Mouse (Mus musculus): ENCODE data around the gene Wdr91.

Wdr91 gene

GRCm38 (mm10) chr6:34879101-34879740, 31.5 kb downstream of the Wdr91 start:
- no peak for DNase-seq (ENCODE audit: low spot score in 2 of 2)

- peak; percentile 95 to 96 for DNase-seq (ENCODE audit: low spot score in 2 of 2)
Measured at GRCm38 (mm10) chr6:34877509-34878321, 33.0 kb downstream of the Wdr91 start, which contains the start of gene Cyren. Gene Cyren, minus strand, starts transcription at chr6:34878060.

GRCm38 (mm10) chr6:34876835-34877156, 33.9 kb downstream of the Wdr91 start:
- DNase-seq (ENCODE audit: low spot score in 2 of 2), result no peak

- DNase-seq (ENCODE audit: low spot score in 2 of 2), result no peak
Measured at GRCm38 (mm10) chr6:34875966-34876834, 34.5 kb downstream of the Wdr91 start.

- DNase-seq (ENCODE audit: low spot score in 2 of 2), result no peak
Measured at GRCm38 (mm10) chr6:34875268-34875761, 35.4 kb downstream of the Wdr91 start.

- peak; percentile 89 to 94 for DNase-seq (ENCODE audit: low spot score in 2 of 2)
Measured at GRCm38 (mm10) chr6:34874101-34874921, 36.4 kb downstream of the Wdr91 start.

GRCm38 (mm10) chr6:34872871-34873270, 37.8 kb downstream of the Wdr91 start:
- no peak for DNase-seq (ENCODE audit: low spot score in 2 of 2)

GRCm38 (mm10) chr6:34871929-34872328, 38.7 kb downstream of the Wdr91 start:
- DNase-seq (ENCODE audit: low spot score in 2 of 2), result no peak

GRCm38 (mm10) chr6:34870724-34871123, 40.0 kb downstream of the Wdr91 start:
- no peak for DNase-seq (ENCODE audit: low spot score in 2 of 2)

GRCm38 (mm10) chr6:34870136-34870535, 40.5 kb downstream of the Wdr91 start:
- DNase-seq (ENCODE audit: low spot score in 2 of 2), result no peak

GRCm38 (mm10) chr6:34869225-34869915, 41.3 kb downstream of the Wdr91 start:
- DNase-seq (ENCODE audit: low spot score in 2 of 2), result no peak

- no peak for DNase-seq (ENCODE audit: low spot score in 2 of 2)
Measured at GRCm38 (mm10) chr6:34868507-34869217, 42.0 kb downstream of the Wdr91 start.

- DNase-seq (ENCODE audit: low spot score in 2 of 2), result no peak
Measured at GRCm38 (mm10) chr6:34867995-34868350, 42.7 kb downstream of the Wdr91 start.

GRCm38 (mm10) chr6:34867301-34867994, 43.2 kb downstream of the Wdr91 start:
- DNase-seq (ENCODE audit: low spot score in 2 of 2), result no peak

GRCm38 (mm10) chr6:34866786-34867185, 43.9 kb downstream of the Wdr91 start:
- DNase-seq (ENCODE audit: low spot score in 2 of 2), result no peak

GRCm38 (mm10) chr6:34865711-34866593, 44.7 kb downstream of the Wdr91 start:
- peak; percentile 78 to 90 for DNase-seq (ENCODE audit: low spot score in 2 of 2)

- DNase-seq (ENCODE audit: low spot score in 2 of 2), result no peak
Measured at GRCm38 (mm10) chr6:34865213-34865612, 45.5 kb downstream of the Wdr91 start.

GRCm38 (mm10) chr6:34863786-34864514, 46.7 kb downstream of the Wdr91 start:
- DNase-seq (ENCODE audit: low spot score in 2 of 2), result no peak

All from heart, adult 9 months (tissue).